Mouse (Mus musculus) right cerebral cortex, postnatal 10 days (tissue): ENCODE measurements around the gene Fnip2.
"Not testable (repeated sequence)": the region's sequence is repeated elsewhere in the genome, so short reads cannot be mapped to it uniquely, and the experiment has no call there.

ENCODE experiments used
- DNase-seq, 2 experiments: peaks; one replicate each; pipeline ENCODE4 v3.0.0; 2021; ENCODE audit warnings: low spot score in 2 of 2

The Fnip2 gene

DNA sequence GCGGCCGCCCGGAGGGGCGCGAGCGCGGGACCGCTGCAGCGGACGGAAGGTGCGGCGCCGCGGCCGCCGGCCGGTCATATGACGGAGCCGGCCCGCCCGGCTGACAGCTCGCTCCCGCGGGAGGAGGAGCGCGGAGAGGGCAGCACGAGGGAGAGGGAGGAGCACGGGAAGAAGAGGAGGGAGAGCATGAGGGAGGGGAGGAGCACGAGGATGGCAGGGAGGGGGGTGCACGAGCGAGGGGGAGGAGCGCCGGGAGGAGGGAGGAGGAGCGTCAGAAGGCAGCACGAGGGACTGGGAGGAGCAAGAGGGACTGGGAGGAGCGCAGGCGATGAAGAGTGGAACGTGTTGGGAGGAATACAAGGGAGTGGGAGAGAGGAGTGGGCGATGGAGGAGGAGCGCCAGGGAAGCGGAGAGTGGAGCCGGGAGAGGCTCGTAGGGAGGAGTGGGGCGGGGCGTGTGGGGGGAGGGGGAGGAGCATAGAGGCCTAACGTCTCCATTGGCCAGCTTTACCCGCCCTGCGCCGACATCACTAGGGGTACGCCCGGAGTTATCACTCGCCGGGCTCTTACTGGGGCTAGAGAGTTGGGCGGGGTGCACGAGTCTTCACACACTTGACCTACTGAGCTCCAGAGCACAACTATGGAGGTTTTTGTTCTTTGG lies at the start of gene Fnip2:
Fnip2 (minus strand) TSS at position 94 of the 660 bp plus-strand sequence.
- peak; percentile 93 to 96 for DNase-seq

DNA sequence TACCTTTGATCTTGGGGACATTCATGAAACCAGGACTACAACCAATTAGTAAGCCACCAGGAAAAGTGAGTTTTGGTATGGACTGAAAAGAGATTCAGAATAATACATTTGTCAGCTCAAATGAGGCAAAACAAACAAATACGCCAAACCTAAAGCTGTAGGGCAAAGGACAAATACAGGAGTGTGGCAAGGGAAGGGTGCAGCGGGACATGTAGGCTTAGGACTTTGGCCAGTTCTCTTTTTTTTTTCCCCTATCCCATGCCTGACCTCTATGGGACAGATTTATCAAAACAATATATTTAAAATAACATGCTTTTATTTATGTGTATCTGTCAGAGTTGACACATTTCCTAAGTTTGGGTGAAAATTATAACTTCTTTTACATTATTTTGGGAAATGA lies 42.3 kb upstream of the Fnip2 start:
- DNase-seq, result no peak

DNA sequence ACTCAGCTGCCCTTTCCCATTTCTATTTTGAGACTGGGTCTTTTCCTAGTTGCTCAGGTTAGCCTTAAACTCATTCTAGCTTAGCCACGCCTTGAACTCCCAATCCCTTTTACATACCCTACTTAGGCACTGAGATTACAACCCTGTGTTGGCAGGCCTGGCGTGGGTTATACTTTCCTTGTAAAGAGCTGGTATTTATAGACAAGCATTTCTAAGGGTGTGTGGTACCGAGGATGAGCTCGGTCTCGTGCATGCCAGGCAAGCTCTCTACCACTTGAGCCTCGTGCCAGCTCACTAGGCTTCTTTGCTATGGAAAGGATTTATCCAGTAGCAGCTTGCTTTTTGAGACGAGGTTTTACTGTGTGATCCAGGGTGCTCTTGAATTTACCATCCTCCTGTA lies 27.9 kb upstream of the Fnip2 start:
- DNase-seq, result no peak

DNA sequence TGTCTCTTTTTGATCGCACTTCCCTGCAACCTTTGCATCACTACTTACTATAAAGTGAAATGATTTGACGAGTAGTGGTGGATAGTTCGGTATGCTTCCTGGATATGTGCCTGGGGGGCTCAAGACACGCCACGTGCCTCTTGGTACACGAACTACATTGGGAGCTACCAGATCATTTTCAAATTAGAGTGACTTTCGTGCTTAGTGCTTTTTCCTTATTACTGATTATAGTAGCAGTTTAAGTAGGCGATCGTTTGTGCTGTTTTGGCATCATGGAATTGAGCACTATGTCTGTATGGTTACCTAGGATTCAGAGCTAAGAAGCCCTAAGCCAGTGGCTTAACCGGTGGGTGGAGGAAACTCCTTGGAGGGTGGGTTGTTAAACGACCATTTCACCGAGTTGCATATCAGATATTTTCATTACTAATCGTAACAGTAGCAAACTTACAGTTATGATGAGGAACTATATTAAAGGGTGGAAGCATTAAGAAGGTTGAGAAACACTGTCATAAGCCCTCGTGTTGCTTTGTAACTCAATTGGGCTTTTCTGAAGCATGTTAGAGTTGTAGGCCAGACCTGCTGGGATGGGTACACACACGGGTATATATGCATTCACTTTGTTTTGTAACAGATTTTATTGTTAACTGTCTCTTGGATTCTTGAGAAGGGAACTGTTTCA lies 24.3 kb upstream of the Fnip2 start:
- DNase-seq, result no peak

DNA sequence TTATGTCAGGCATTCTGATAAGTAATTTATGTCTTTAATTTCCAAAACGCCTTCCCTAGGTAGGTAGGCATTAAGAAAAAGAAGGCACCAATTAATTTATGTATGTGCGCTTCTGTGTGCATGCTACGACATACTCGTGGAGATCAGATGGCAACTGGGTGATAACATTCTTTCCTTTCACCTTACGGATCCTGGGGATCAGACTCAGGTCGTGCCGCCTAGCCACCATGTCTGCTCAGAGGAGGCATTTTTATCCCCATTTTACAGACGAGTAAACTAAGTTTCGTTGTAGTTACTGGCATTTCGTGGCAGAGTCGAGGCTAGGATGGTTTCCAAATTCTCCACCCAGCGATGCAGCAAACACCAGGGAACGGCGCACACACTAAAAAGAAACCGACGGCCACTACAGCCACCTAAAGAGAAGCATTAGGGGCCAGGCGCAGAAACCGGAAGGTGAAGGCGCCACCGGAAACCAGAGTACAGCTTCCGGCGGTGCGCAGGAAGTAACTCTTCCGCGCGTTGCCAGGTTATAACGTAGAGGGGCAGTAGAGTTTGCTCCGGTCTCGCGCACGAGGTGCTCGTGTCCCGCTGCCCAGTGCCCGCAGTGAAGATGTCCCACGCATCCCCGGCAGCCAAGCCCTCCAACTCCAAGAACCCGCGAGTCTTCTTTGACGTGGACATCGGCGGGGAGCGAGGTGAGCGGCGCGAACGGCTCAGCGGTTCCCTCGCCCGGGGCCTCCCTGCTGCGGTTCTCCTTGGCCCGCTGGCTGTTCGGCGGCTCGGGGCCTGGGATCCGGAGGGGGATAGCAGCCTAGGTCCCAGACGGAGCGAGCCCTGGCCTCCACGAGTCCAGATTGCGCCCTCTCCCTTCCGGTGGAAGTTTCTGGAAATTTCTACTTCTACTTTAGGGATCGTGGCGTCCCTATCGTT lies 23.5 kb upstream of the Fnip2 start, which contains the start of gene Ppid:
Ppid (plus strand) TSS at position 480 of the 930 bp plus-strand sequence.
- DNase-seq, result peak; percentile 87 to 88

DNA sequence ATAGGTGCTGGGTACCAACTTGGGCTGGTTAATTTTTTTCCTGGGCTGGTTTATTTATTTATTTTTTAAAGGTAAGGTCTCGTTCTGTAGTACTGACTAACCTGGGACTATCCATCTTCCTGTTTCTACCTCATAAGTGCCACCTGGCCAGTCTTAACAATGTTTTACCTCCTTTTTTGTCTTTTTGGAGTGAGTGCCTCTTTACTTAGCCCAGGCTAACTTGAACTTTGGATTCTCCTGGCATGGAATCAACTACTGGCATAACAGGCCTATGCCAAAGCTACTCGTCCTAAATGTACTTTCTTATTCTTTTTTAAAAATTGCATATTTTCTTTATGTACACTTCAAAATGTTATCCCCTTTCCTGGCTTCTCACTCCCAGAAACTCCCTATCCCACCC lies 22.1 kb upstream of the Fnip2 start:
- no peak for DNase-seq

DNA sequence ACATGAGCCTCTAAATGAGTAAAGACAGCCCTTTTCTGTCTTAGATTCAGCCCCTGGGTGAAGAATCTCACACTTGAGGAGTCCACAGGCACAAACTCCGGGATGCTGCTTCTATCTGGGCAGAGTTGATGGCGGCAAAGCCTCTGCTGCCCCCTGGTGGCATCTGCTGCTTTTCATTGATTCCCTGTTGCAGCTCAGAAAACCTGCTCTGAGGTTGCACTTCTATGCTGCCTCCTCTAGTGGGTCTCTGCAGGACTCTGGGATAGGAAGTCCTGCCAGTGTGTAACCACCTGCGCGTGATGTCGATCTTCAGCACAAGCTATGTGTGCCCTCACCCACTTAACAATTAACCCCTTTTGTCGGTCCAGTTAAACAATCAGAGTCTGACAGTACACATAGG lies 19.2 kb upstream of the Fnip2 start:
- peak; percentile 92 to 94 for DNase-seq

DNA sequence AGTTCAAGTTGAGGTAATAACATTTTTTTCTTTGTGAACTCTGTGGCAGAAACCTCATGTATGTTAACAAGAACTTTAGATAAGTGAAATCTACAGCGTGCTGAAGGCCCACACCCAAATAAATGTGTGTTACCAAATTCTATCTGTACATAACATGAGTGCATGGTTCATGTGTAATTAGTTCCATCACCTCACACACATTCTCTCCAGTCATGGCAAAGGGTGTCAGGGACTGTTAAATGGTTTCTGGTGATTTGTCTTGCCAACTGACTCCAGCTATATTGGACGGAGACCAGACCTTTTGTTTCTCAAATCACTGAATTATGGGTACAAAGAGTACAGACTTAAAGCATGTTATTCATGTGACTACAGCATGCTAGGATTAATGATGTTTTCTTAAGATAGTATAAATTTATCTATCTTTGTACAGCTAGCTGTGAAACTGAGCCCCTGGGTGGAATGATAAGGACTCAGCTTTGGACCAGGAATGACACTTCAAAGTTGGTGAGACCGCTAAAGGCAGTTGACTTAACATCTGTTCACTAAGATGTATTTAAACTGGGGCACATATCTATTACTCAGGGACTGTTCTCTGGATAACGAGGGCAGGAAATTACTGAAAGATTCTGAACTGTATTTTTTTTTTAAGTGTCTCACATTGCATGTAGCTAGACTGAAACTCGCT lies 12.4 kb upstream of the Fnip2 start:
- DNase-seq, result no peak

DNA sequence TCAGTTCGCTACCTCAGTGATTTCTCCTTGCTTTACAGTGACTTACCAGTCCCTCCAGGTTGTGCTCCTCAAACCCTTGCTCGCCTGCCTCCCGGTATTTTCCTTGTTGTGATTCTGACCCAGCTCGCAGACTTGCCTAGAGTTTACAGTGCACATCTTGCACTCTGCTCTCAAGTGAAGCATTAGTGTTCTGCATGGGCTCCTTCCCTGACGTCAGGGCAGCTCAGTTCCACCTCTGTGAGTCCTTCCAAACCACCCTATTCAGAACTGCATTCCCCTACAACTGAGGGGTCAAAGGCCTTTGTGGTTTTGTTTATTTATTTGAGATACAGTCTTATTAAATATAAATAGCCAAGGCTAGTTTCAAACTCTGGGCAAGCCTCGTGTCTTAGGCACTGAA lies 10.6 kb upstream of the Fnip2 start:
- no peak for DNase-seq

DNA sequence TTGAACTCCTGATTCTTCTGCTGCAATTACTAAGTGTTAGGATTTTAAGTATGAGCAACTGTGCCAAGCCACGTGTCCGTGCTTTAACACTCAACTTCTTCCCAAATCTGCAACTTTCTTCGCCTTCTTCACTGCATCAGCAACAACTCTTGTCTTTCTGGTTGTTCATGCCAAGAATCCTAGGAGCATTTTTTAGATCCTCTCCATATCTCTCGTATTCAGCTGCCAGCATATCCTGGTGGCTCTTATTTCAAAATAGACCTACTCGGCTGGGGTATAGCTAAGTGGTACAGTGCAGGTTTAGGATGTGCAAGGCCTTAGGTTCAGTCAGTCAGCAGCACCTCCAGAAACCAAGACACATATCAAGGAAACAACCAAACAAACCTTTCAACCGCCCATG lies 10.0 kb upstream of the Fnip2 start:
- DNase-seq, result peak in 1 of 2 experiments; percentile 28

DNA sequence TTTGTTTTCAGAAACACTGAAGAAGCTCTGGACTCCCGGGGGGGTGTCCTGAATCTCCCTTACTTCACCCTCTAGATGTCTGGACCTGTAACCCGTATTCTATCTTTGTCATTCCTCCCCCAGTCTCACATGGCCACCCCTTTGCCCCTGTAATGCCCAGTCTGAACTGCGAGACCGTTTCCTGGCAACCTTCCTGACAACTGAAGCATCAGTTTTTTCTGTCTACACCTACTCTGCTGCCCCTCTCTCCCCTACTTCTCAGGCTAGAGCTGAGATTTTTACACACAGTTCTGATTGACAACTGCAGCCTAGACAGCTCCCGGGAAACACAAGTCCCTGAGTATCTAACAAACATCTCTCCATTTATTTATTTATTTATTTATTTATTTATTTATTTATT lies 9.3 kb upstream of the Fnip2 start:
- DNase-seq, result no peak

DNA sequence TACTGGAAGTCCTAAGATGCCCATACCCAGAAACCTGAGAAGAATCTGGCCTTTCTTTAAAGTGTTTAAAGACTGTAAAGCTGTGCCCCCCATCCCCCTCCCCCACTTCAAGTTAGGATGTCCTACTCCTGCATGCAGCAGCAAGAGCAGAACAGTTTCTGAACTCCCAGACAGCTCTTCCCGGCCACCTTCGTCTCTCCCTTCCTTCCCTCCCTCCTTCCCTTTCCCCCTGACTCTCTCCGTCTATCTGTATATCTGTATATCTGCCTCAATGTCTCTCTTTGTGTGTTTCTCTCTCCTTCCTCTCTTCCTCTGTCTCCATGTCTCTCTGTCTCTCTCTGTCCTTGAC lies 8.8 kb upstream of the Fnip2 start:
- no peak for DNase-seq

DNA sequence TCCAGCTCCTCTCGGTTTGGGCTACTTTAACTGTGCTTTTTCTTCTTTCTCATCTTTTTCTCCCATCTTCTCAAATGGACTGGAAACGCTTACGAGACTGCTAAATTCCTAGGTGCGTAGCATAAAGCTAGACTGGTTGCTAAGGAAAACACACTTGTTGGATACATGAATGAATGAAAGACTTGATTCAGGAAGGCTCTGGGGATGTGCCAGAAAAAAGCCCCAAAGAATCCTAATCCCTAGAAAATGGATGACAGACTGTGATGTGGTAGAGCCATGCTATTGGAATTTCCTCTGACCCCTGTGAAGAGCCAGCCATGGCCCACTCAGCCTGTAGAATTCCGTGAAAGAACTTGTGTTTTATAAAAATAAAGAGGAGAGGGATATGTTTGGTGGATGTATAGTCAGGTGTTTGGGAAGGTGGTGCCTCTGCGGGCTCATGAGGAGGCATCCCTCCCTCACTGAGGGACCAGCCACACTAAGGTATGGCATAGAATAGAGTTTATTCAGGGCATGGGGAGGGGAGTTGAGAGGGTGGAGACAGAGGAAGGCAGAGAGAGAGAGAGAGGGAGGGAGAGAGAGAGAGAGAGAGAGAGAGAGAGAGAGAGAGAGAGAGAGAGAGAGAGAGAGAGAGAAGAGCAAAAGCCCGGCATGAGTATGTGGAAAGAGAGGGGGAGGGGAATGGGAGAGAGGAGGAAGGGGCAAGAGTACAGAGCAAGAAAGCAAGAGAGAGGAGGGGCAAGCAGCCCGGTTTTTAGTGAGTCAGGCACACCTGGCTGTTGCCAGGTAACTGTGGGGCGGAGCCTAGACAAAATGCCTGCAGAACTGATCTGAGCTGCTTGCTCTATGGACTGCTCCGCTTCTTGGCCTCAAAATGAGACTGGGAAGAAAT lies 8.2 kb upstream of the Fnip2 start:
- peak; percentile 45 to 60 for DNase-seq

DNA sequence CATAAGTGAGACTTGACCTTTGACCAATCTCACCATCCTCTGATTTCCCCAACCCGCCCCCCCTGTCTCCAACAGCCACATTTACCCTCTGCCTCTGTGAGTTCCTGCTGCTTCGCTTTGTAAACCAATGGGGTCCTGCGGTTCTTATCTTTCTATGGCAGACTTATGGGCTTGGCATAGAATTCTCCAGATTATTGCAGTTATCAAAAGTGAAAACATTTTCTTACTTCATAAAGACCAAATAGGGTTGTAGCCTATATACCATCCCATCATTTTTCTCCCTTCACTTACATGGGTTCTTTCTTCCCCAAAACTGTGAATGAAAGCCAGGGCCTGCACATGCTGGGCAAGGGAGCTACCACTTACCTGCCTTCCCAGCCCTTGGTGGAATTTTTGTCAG lies 6.7 kb upstream of the Fnip2 start:
- no peak for DNase-seq

DNA sequence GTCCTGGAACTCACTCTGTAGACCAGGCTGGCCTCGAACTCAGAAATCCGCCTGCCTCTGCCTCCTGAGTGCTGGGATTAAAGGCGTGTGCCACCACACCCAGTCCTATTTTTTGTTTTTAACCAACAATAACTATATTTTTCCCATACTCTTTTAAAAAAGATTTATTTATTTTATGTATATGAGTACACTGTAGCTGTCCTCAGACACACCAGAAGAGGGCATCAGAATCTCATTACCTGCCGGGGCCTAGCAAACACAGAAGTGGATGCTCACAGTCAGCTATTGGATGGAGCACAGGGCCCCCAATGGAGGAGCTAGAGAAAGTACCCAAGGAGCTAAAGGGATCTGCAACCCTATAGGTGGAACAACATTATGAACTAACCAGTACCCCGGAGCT lies 5.8 kb upstream of the Fnip2 start:
- not testable (repeated sequence) for DNase-seq

DNA sequence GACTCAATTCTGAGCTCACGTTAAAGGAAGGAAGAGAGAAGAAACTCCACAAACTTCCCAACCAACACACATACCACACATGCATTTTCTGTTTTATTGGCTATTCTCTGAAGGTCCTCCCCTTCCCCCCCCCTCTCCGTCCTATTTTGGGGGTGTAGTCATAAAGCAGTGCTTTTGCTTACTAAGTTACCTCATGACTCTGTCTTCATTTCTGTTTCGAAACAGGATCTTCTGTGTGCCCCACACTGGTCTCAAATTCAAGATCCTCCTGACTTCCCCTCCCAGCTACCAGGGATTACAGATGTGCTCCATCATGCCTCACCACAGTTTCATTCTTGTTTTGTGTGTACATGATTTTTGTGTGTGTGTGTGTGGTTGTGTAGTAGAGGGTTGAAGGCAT lies 4.8 kb upstream of the Fnip2 start:
- no peak for DNase-seq

DNA sequence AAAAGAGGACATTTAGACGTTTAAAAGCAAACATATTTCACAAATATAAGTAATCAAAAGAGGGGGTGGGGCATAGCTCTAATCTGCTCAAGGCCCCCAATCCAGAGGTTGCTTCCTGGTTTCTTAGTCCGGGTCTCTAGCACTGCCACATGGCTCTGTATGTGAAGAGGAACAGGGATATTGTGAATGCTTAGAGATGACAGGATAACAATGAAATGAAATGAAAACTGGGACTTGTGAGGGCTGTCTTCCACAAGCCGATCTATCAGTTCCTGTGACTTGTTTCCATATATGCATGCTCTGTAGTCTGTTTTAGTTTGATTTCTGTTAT lies 1.7 kb upstream of the Fnip2 start:
- DNase-seq, result no peak

DNA sequence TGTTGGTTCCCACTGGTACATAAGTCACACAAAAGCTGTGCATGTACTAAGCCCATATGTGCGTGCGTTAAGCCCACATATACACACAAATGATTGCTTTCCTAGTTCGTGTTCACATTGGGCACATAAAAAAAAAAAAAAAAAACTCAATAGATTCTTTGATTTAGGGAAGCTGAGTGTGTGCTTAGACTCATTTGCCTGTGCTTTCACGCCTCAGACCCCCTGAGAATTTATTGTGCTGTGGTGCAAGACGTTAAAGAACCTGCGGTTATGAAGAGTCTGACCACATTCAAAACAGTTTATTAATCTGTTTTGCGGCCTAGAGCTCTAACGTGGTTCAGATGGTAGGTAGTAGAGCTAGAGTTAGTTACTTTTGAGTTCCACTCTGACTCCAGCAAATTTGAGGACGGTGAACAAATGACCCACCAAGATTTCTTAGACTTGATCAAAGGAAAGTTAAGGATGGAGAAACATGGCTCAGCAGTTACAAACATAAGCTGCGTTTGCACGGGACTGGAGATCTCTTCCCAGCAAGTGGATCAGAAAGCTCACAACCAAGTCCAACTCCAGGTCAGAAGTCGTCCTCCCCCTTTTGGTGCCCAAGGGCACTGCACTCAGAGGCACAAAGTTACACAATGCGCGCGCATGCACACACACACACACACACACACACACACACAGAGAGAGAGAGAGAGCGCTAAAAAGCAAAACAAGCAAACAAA lies 1.2 kb upstream of the Fnip2 start:
- DNase-seq, result no peak

DNA sequence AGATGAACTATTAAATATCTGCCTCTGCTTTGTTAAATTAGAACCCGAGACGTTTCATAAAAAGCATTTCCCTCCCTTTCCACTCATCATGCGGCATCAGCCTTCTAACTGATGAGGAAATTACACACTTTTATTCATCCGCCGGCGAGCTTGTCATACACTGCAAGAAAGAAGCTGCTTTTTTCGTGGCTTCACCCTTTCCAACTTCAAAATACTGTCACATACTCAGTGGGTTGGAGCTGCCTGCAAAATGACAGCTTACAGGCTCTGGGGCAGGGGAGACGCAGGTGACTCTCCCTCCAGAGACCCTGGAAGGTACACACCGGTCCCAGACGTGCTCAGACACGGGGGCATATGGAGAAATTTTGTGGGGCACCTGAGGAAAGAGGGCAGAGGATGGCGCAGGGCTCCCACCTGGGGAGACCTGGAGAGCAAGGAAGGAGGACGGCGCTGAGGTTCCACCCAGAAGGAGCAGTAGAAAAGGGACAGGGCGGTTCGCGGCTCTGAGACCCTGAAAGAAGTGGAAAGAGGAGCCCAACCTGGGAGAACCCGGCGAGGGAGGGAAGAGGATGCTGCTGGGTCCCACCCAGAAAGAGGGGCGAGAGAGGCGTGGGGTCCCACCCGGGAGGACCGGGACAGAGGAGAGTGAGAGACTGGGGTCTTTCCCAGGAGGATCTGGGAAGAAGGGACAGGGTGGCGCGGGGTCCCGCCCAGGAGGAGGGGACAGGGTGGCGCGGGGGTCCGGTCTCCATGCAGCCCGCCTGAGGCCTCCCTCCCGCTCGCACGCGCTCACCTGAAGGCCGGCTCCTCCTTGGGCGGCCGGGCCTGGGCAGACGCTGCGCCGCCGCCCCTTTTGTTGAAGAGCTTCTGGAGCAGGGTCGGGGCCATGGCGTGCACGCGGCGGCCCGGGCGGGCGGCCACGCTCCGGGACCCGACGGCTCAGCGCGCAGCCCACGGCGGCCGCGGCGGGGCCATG lies 592 bp downstream of the Fnip2 start:
- peak; percentile 60 to 66 for DNase-seq
